Mouse (Mus musculus) forebrain, embryonic 11.5 days (tissue): ENCODE results near the gene Galnt4. TPM values are rescaled to one million over a fixed set of nuclear protein-coding genes. Genes with fewer than 3 reads are reported as not detected.

Experiments used
- ATAC-seq: fragments of 200-750 bp; cut with Nextera tagmentation; replicated peaks from 2 replicates; pipeline ENCODE4 v1.8.0; 2017; ENCODE audit warnings: moderate TSS enrichment; ENCODE audit not compliant: low FRiP score
- DNase-seq: peaks from one replicate; pipeline ENCODE4 v3.0.0-alpha.2; 2017; ENCODE audit warnings: low spot score
- H3K27ac ChIP-seq: fragments of 300-500 bp; sonication (generic); 2 replicates; pipeline ENCODE4 v1.5.1; 2014; ENCODE audit warnings: low read depth, low read length
- H3K27me3 ChIP-seq: fragments of 300-500 bp; sonication (generic); 2 replicates; pipeline ENCODE4 v1.6.1; 2014; ENCODE audit warnings: mild to moderate bottlenecking, low read length, mixed read lengths; ENCODE audit not compliant: control insufficient read depth, insufficient read depth
- H3K36me3 ChIP-seq: fragments of 300-500 bp; sonication (generic); 2 replicates; pipeline ENCODE4 v1.6.1; 2014; ENCODE audit warnings: mild to moderate bottlenecking, low read length, moderate library complexity, mixed read lengths; ENCODE audit not compliant: control insufficient read depth, insufficient read depth
- H3K4me1 ChIP-seq: fragments of 300-500 bp; sonication (generic); replicated peaks from 2 replicates; pipeline ENCODE4 v1.6.1; 2014; ENCODE audit warnings: low read length, mixed read lengths; ENCODE audit not compliant: control insufficient read depth, insufficient read depth
- H3K4me2 ChIP-seq: fragments of 300-500 bp; sonication (generic); 2 replicates; pipeline ENCODE4 v1.6.1; 2014; ENCODE audit warnings: low read depth, mild to moderate bottlenecking, low read length, moderate library complexity, mixed read lengths; ENCODE audit not compliant: severe bottlenecking
- H3K4me3 ChIP-seq: fragments of 300-500 bp; sonication (generic); 2 replicates; pipeline ENCODE4 v1.5.1; 2014; ENCODE audit warnings: low read depth, low read length
- H3K9ac ChIP-seq: fragments of 300-500 bp; sonication (generic); 2 replicates; pipeline ENCODE4 v1.6.1; 2014; ENCODE audit warnings: low read length
- H3K9me3 ChIP-seq: fragments of 300-500 bp; sonication (generic); 2 replicates; pipeline ENCODE4 v1.6.1; 2016; ENCODE audit warnings: low read length, mixed read lengths; ENCODE audit not compliant: control insufficient read depth
- WGBS: fragments of 180-500 bp; shearing (Covaris S2); extraction: QIAGEN DNeasy Blood & Tissue Kit; methylation state at CpG from one replicate; pipeline ENCODE4 v1.1.7; 2014; 5-methylcytosine and 5-hydroxymethylcytosine counted together
- polyA plus RNA-seq: library from polyadenylated mRNA; unstranded; fragments of >200 nt; fragmentation: Nextera tagmentation; extraction: Ambion mirVana; gene quantifications from 2 replicates; pipeline ENCODE4 v1.2.1, GENCODE M21; 2014

Galnt4 gene
- polyA plus RNA-seq, 1 experiment from 2014 or later: 5.6 TPM

- Histone ChIP-seq H3K9me3 (no peaks in the 10 kb centered on the region), H3K4me1 (no peaks in the 10 kb centered on the region), H3K9ac (no peak overlapping the region), H3K4me3 (no peak overlapping the region), H3K27me3 (no peaks in the 10 kb centered on the region), H3K4me2 (no peak overlapping the region), H3K27ac (no peak overlapping the region), H3K36me3 (no peaks in the 10 kb centered on the region)
- WGBS: 86% methylated on average over 10 of the region's 10 CpGs
- DNase-seq (no peak), ATAC-seq (no peak)
Measured at GRCm38 (mm10) chr10:99117876-99118275, 9.9 kb downstream of the Galnt4 start.

- WGBS: 79% methylated on average over 6 of the region's 6 CpGs
- ATAC-seq (no peak), DNase-seq (no peak)
- Histone ChIP-seq H3K4me1 (no peaks in the 10 kb centered on the region), H3K9ac (no peak overlapping the region), H3K36me3 (no peaks in the 10 kb centered on the region), H3K27ac (no peak overlapping the region), H3K9me3 (no peaks in the 10 kb centered on the region), H3K27me3 (no peaks in the 10 kb centered on the region), H3K4me3 (no peak overlapping the region), H3K4me2 (no peak overlapping the region)
Measured at GRCm38 (mm10) chr10:99118697-99119096, 10.7 kb downstream of the Galnt4 start.

GRCm38 (mm10) chr10:99119471-99119870 is 11.5 kb downstream of the Galnt4 start:
- WGBS: 89% methylated on average over 4 of the region's 4 CpGs
- ATAC-seq: no peak

DNA sequence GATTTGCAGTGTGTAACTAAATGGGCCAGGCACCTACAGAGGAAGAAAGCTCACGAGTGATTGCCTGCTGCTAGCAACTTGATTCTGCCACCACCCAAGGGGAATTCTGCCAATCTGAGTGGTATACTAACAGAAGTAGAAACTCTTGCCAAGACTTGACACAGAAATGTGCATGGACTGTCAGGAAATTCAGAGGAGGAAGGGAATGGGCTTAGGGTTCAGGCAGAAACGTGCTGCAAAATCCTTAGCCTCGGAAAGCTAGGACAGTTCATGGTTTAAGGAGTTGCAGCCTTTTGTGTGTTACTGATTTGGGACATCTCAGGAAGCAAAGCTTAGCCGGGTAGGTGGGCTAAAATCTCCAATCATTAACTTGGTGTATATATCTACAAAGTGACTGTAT is 18.3 kb downstream of the Galnt4 start, which contains the start of gene Phxr2:
Gene Phxr2 (minus strand): TSS at position 101 of the 400 bp plus-strand sequence.
- no peaks in the 10 kb centered on the region for H3K9me3 ChIP-seq
- H3K9ac ChIP-seq: no peak within 1 kb of the TSS
- WGBS: 92% methylated on average over 4 of the region's 4 CpGs
- no peaks in the 10 kb centered on the region; the same call in 1 of the 2 replicates for H3K36me3 ChIP-seq
- H3K4me3 ChIP-seq: no peak within 1 kb of the TSS
- no peak within 1 kb of the TSS for H3K4me2 ChIP-seq
- no peaks in the 10 kb centered on the region for H3K4me1 ChIP-seq
- no peaks in the 10 kb centered on the region for H3K27me3 ChIP-seq
- no peak for DNase-seq
- no peak within 1 kb of the TSS for H3K27ac ChIP-seq
- no peak for ATAC-seq

More at GRCm38 (mm10) chr10:99119471-99119870, 11.5 kb downstream of the Galnt4 start:
- Histone ChIP-seq H3K27me3 (no peaks in the 10 kb centered on the region), H3K4me1 (no peaks in the 10 kb centered on the region), H3K4me3 (no peak overlapping the region), H3K4me2 (no peak overlapping the region), H3K36me3 (no peaks in the 10 kb centered on the region), H3K27ac (no peak overlapping the region), H3K9ac (no peak overlapping the region), H3K9me3 (no peaks in the 10 kb centered on the region)
- DNase-seq: no peak

DNA sequence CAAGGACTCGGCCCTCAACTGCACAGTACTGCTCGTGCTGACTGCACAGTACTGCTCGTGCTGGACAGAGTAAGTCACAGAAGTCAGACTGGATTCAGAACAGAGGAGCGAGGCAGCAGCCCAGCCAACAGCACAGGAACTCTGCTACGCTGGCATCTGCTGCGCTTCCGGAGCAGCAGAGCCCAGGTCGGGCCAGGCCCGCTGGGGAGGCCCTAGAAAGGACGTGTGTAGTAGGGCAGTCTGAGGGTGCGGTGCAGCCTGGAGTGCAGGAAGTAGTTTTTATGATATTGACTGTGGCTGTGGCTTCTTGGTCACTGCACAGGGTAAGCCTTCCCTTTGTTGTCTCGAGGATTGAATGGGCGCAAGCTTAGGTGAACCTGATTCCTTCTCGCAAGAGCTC is 19.0 kb downstream of the Galnt4 start:
- no peak overlapping the region for H3K4me2 ChIP-seq
- ATAC-seq (no peak), DNase-seq (no peak)
- no peaks in the 10 kb centered on the region for H3K9me3 ChIP-seq
- no peaks in the 10 kb centered on the region; the same call in 1 of the 2 replicates for H3K36me3 ChIP-seq
- H3K4me1 ChIP-seq: no peaks in the 10 kb centered on the region
- H3K9ac ChIP-seq: no peak overlapping the region
- 89% methylated on average over 14 of the region's 14 CpGs for WGBS
- H3K27ac ChIP-seq: no peak overlapping the region
- H3K4me3 ChIP-seq: no peak overlapping the region
- H3K27me3 ChIP-seq: no peaks in the 10 kb centered on the region

- WGBS: 87% methylated on average over 11 of the region's 11 CpGs
- Histone ChIP-seq H3K27ac (no peak overlapping the region), H3K36me3 (no peaks in the 10 kb centered on the region; the same call in 1 of the 2 replicates), H3K4me2 (no peak overlapping the region), H3K9me3 (no peaks in the 10 kb centered on the region), H3K4me3 (no peak overlapping the region), H3K27me3 (no peaks in the 10 kb centered on the region), H3K4me1 (no peaks in the 10 kb centered on the region), H3K9ac (no peak overlapping the region)
- ATAC-seq: no peak
- DNase-seq: no peak
Measured at GRCm38 (mm10) chr10:99127691-99128261, 19.8 kb downstream of the Galnt4 start.

- H3K9ac ChIP-seq: no peak overlapping the region
- ATAC-seq (0 out of 2 replicates have a peak, but pooled peaks have one; percentile 24), DNase-seq (no peak)
- no peaks in the 10 kb centered on the region for H3K4me1 ChIP-seq
- H3K36me3 ChIP-seq: no peaks in the 10 kb centered on the region; the same call in 1 of the 2 replicates
- 45% methylated on average over 6 of the region's 6 CpGs for WGBS
- no peaks in the 10 kb centered on the region for H3K27me3 ChIP-seq
- H3K4me3 ChIP-seq: no peak overlapping the region
- H3K4me2 ChIP-seq: no peak overlapping the region
- no peak overlapping the region for H3K27ac ChIP-seq
- H3K9me3 ChIP-seq: no peaks in the 10 kb centered on the region
Measured at GRCm38 (mm10) chr10:99130611-99131010, 22.7 kb downstream of the Galnt4 start.

DNA sequence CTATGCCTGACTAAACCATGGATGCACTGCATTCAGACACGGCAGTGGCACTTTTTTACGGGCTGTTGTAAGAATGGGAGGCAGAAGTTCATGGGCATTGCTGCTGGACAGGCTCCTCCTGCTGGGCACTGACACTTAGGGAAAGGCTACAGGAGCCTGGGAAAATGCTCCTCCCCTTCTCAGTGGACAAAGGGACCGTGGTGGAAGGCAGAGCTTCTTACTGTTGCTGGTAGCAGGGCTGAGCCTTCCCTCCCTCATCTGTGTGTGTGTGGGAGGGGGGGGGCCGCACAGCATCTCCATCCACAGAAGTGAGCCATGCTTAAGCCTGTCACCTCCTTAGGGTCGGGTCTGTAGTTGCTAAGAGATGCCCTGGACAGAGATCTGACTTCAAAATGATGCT is 23.3 kb downstream of the Galnt4 start:
- Histone ChIP-seq H3K9me3 (no peaks in the 10 kb centered on the region), H3K36me3 (no peaks in the 10 kb centered on the region; the same call in 1 of the 2 replicates), H3K27me3 (no peaks in the 10 kb centered on the region), H3K4me3 (no peak overlapping the region), H3K27ac (no peak overlapping the region), H3K4me2 (no peak overlapping the region), H3K9ac (no peak overlapping the region), H3K4me1 (no peaks in the 10 kb centered on the region)
- ATAC-seq (no peak), DNase-seq (no peak)
- WGBS: 62% methylated on average over 5 of the region's 5 CpGs

GRCm38 (mm10) chr10:99132189-99132588 is 24.2 kb downstream of the Galnt4 start:
- DNase-seq: no peak
- no peak overlapping the region for H3K27ac ChIP-seq
- no peak overlapping the region for H3K4me3 ChIP-seq
- 83% methylated on average over 6 of the region's 6 CpGs for WGBS
- no peaks in the 10 kb centered on the region for H3K9me3 ChIP-seq
- no peaks in the 10 kb centered on the region for H3K27me3 ChIP-seq
- no peak for ATAC-seq
- H3K4me2 ChIP-seq: no peak overlapping the region
- no peak overlapping the region for H3K9ac ChIP-seq
- no peaks in the 10 kb centered on the region; the same call in 1 of the 2 replicates for H3K36me3 ChIP-seq
- H3K4me1 ChIP-seq: no peaks in the 10 kb centered on the region
